17 mouse cellular contexts compared by ENCODE assay signal in genomic region chr7:29981860-29982259, GRCm38 (mm10). TPM values are rescaled to one million over a fixed set of nuclear protein-coding genes. Genes with fewer than 3 reads are reported as not detected.
DNase-seq lines count a peak whose midpoint lies in the region; ATAC-seq and TF ChIP-seq lines count a peak whose summit lies in the region.
"Had no signal": no experiment of that assay in that cellular context is flagged by ENCODE, and none has a peak within 500 bp of the region (broad histone marks: within the 10 kb centered on the region; RNA-seq: fewer than 3 reads in every experiment).

No protein-coding gene starts in this region.

- peaks cover 2% of the 10 kb centered on the region; the same call in 1 of the 2 replicates for H3K79me2 ChIP-seq in heart, adult 2 months (replicated peaks; ENCODE audit: control insufficient read depth, insufficient read depth, low read length)
- peaks cover 37% of the 10 kb centered on the region for H3K79me2 ChIP-seq in myocyte (ENCODE audit: control insufficient read depth, insufficient read depth)

- TF ChIP-seq EP300 in heart, adult 2 months (IDR thresholded peaks at IDR 0.05; ENCODE audit: insufficient read depth, low read depth, low read length) = no peak
- peak; percentile 62 for TF ChIP-seq EP300 in lung, postnatal 0 days (IDR thresholded peaks at IDR 0.05)
- TF ChIP-seq EP300 in liver, postnatal 0 days (IDR thresholded peaks at IDR 0.05; ENCODE audit: low read depth) = no peak

- no peak overlapping the region for H3K4me3 ChIP-seq in heart, adult 2 months
- H3K4me3 ChIP-seq in intestine, postnatal 0 days (ENCODE audit: low read depth, low read length) = no peak overlapping the region
- H3K4me3 ChIP-seq in intestine, embryonic 16.5 days (ENCODE audit: low read length) = no peak overlapping the region
- no peak overlapping the region for H3K4me3 ChIP-seq in lung, postnatal 0 days (ENCODE audit: low read depth, low read length)
- peak overlapping the region; percentile 54 for H3K4me3 ChIP-seq in myocyte
- H3K4me3 ChIP-seq in liver, postnatal 0 days (ENCODE audit: low read depth, low read length) = no peak overlapping the region
- H3K4me3 ChIP-seq: forebrain, embryonic 13.5 days; liver, embryonic 13.5 days; megakaryocyte, embryonic 14.5 days had no signal

- H3K4me1 ChIP-seq in heart, adult 2 months (ENCODE audit: control insufficient read depth, insufficient read depth, low read length) = peaks cover 8% of the 10 kb centered on the region
- peaks cover 7% of the 10 kb centered on the region; the same call in 1 of the 2 replicates for H3K4me1 ChIP-seq in intestine, postnatal 0 days (replicated peaks; ENCODE audit: control insufficient read depth, insufficient read depth, low read length)
- H3K4me1 ChIP-seq in intestine, embryonic 16.5 days (ENCODE audit: control insufficient read depth, insufficient read depth, low read length) = peaks cover 17% of the 10 kb centered on the region
- peaks cover 5% of the 10 kb centered on the region; the same call in 1 of the 2 replicates for H3K4me1 ChIP-seq in lung, postnatal 0 days (ENCODE audit: insufficient read depth, low read depth, low read length)
- peaks cover 8% of the 10 kb centered on the region; the same call in 1 of the 2 replicates for H3K4me1 ChIP-seq in liver, postnatal 0 days (ENCODE audit: insufficient read depth)

- H3K9ac ChIP-seq in heart, adult 2 months (ENCODE audit: low read depth, low read length) = no peak overlapping the region
- H3K9ac ChIP-seq in intestine, postnatal 0 days (ENCODE audit: low read depth, low read length) = no peak overlapping the region
- H3K9ac ChIP-seq in intestine, embryonic 16.5 days (ENCODE audit: low read depth, low read length) = no peak overlapping the region
- H3K9ac ChIP-seq in lung, postnatal 0 days (replicated peaks; ENCODE audit: low read depth) = no peak overlapping the region
- H3K9ac ChIP-seq in liver, postnatal 0 days (replicated peaks) = no peak overlapping the region
- H3K9ac ChIP-seq: forebrain, embryonic 13.5 days; liver, embryonic 13.5 days had no signal

- no peak for DNase-seq in heart, adult 2 months
- DNase-seq in heart, adult 18-20 months = no peak
- peak; percentile 66 for DNase-seq in lung, postnatal 0 days (ENCODE audit: low spot score)
- DNase-seq in lung, postnatal 25 days (ENCODE audit: low spot score) = no peak
- DNase-seq in liver, postnatal 0 days = no peak
- DNase-seq: adrenal gland, adult 8-10 months; cerebellum, adult 11-12 months; kidney, postnatal 14 days; liver, embryonic 13.5 days; right cerebral cortex, postnatal 25 days had no signal

- no peak for TF ChIP-seq POLR2A in heart, adult 2 months (IDR thresholded peaks at IDR 0.05; ENCODE audit: insufficient read depth, low read depth, low read length)
- TF ChIP-seq POLR2A in myocyte (IDR thresholded peaks at IDR 0.05; ENCODE audit: insufficient read length, low read depth) = no peak

- H3ac ChIP-seq in myocyte (ENCODE audit: control insufficient read depth, insufficient read length) = no peak overlapping the region

- no peak for ATAC-seq in intestine, postnatal 0 days
- ATAC-seq in intestine, embryonic 16.5 days = no peak
- no peak for ATAC-seq in lung, postnatal 0 days
- ATAC-seq in liver, postnatal 0 days = no peak
- ATAC-seq: forebrain, embryonic 13.5 days; hindbrain, postnatal 0 days; midbrain, embryonic 16.5 days had no signal

- H3K4me2 ChIP-seq in intestine, postnatal 0 days (replicated peaks; ENCODE audit: low read depth) = 0 out of 2 replicates have a peak overlapping the region, but pooled peaks have one; percentile 21
- H3K4me2 ChIP-seq in intestine, embryonic 16.5 days (ENCODE audit: low read depth, low read length) = no peak overlapping the region
- no peak overlapping the region for H3K4me2 ChIP-seq in lung, postnatal 0 days (replicated peaks; ENCODE audit: low read depth, low read length)
- peak overlapping the region; percentile 82 for H3K4me2 ChIP-seq in myocyte (ENCODE audit: low read depth)
- no peak overlapping the region for H3K4me2 ChIP-seq in liver, postnatal 0 days (ENCODE audit: low read depth, low read length)

- peaks cover 17% of the 10 kb centered on the region for H3K36me3 ChIP-seq in heart, adult 2 months (ENCODE audit: control insufficient read depth, insufficient read depth, low read length)
- no peaks in the 10 kb centered on the region for H3K36me3 ChIP-seq in intestine, postnatal 0 days (ENCODE audit: control insufficient read depth, insufficient read depth)
- no peaks in the 10 kb centered on the region for H3K36me3 ChIP-seq in intestine, embryonic 16.5 days (ENCODE audit: control insufficient read depth, insufficient read depth, low read length)
- H3K36me3 ChIP-seq in lung, postnatal 0 days (ENCODE audit: insufficient read depth, low read length) = no peaks in the 10 kb centered on the region
- H3K36me3 ChIP-seq in myocyte (ENCODE audit: control insufficient read depth, insufficient read depth) = peaks cover 18% of the 10 kb centered on the region
- no peaks in the 10 kb centered on the region; the same call in 1 of the 2 replicates for H3K36me3 ChIP-seq in liver, postnatal 0 days (replicated peaks; ENCODE audit: insufficient read depth, low read length)

- no peaks in the 10 kb centered on the region for H3K9me3 ChIP-seq in intestine, postnatal 0 days (ENCODE audit: control insufficient read depth)
- no peaks in the 10 kb centered on the region for H3K9me3 ChIP-seq in intestine, embryonic 16.5 days (ENCODE audit: control insufficient read depth, low read length)
- H3K9me3 ChIP-seq in lung, postnatal 0 days (ENCODE audit: low read length) = no peaks in the 10 kb centered on the region
- H3K9me3 ChIP-seq in liver, postnatal 0 days (ENCODE audit: low read length) = no peaks in the 10 kb centered on the region
- H3K9me3 ChIP-seq: forebrain, embryonic 13.5 days; liver, embryonic 13.5 days; megakaryocyte, embryonic 14.5 days had no signal

- no peak for TF ChIP-seq CTCF in heart, adult 2 months (IDR thresholded peaks at IDR 0.05)
- TF ChIP-seq CTCF in intestine, postnatal 0 days (IDR thresholded peaks at IDR 0.05; ENCODE audit: low read depth) = no peak
- TF ChIP-seq CTCF in lung, postnatal 0 days (IDR thresholded peaks at IDR 0.05) = no peak
- no peak for TF ChIP-seq CTCF in liver, postnatal 0 days (IDR thresholded peaks at IDR 0.05; ENCODE audit: low read depth)

- intact Hi-C loops in heart, adult 2 months (cut with DNase I) = loop anchor here (2.0 to 5.0 kb wide), 5 partner anchors 27 to 213 kb away; partner anchors contain the start of genes Zfp383, Zfp74, Zfp790 and Zfp84

- no peaks in the 10 kb centered on the region for H3K27me3 ChIP-seq in heart, adult 2 months (ENCODE audit: control insufficient read depth, insufficient read depth, low read length)
- no peaks in the 10 kb centered on the region for H3K27me3 ChIP-seq in intestine, postnatal 0 days (replicated peaks; ENCODE audit: control insufficient read depth, insufficient read depth, low read length)
- no peaks in the 10 kb centered on the region for H3K27me3 ChIP-seq in intestine, embryonic 16.5 days (replicated peaks; ENCODE audit: control insufficient read depth, insufficient read depth, low read length)
- no peaks in the 10 kb centered on the region for H3K27me3 ChIP-seq in lung, postnatal 0 days (replicated peaks; ENCODE audit: insufficient read depth, low read length)
- no peaks in the 10 kb centered on the region for H3K27me3 ChIP-seq in myocyte (ENCODE audit: control insufficient read depth, insufficient read depth, insufficient read length)
- H3K27me3 ChIP-seq in liver, postnatal 0 days (ENCODE audit: insufficient read depth, low read length) = no peaks in the 10 kb centered on the region
- H3K27me3 ChIP-seq: forebrain, embryonic 13.5 days; liver, embryonic 13.5 days; megakaryocyte, embryonic 14.5 days had no signal

- 65% methylated on average over 3 of the region's 3 CpGs for WGBS in heart, adult 2 months
- 51% methylated on average over 3 of the region's 3 CpGs for WGBS in intestine, postnatal 0 days
- WGBS in intestine, embryonic 16.5 days = 60% methylated on average over 3 of the region's 3 CpGs
- WGBS in lung, postnatal 0 days = 58% methylated on average over 3 of the region's 3 CpGs
- 90% methylated on average over 3 of the region's 3 CpGs for WGBS in liver, postnatal 0 days (ENCODE audit: insufficient replicate concordance)

- peak overlapping the region; percentile 81 for H3K27ac ChIP-seq in heart, adult 2 months
- no peak overlapping the region for H3K27ac ChIP-seq in intestine, postnatal 0 days (ENCODE audit: low read depth, low read length)
- no peak overlapping the region; the same call in none of the 2 replicates for H3K27ac ChIP-seq in intestine, embryonic 16.5 days (ENCODE audit: low read length)
- peak overlapping the region; percentile 51; the same call in 1 of the 2 replicates for H3K27ac ChIP-seq in lung, postnatal 0 days (ENCODE audit: low read length)
- H3K27ac ChIP-seq in liver, postnatal 0 days (ENCODE audit: low read depth) = no peak overlapping the region; the same call in 1 of the 2 replicates
- H3K27ac ChIP-seq: forebrain, embryonic 13.5 days; hindbrain, postnatal 0 days; liver, embryonic 13.5 days had no signal

TF ChIP-seq in myocyte, 11 proteins besides CTCF, POLR2A, EP300 and RAD21 (continues in another document):
- no peak for TF ChIP-seq MYOD1 (IDR thresholded peaks at IDR 0.05; ENCODE audit: control insufficient read depth in 1 of 3, insufficient read length in 2 of 3, low read depth in 2 of 3)
- TF ChIP-seq SRF (IDR thresholded peaks at IDR 0.05; ENCODE audit: control insufficient read depth, insufficient read length, low read depth) = no peak
- no peak for TF ChIP-seq REST (IDR thresholded peaks at IDR 0.05; ENCODE audit: insufficient read depth, insufficient read length)

RNA-seq across cellular contexts. Expression of gene Zfp568, which starts 1.9 kb away (rescaled TPM):
- 10 to 100 TPM; 19.6 to 28.1 TPM for total RNA-seq in heart, adult 2 months (2021)
- 5.6 and 12.5 TPM in 2 replicates for polyA plus RNA-seq in heart, adult 2 months (2012; rRNA removed)
- total RNA-seq in heart, adult 18-20 months (2021) = 10 to 100 TPM; 24.0 to 31.6 TPM
- 5.5 and 5.8 TPM in 2 replicates for polyA plus RNA-seq in intestine, postnatal 0 days (2015; fragmentation: Nextera tagmentation; extraction: Ambion mirVana)
- polyA plus RNA-seq in intestine, embryonic 16.5 days (2015; fragmentation: Nextera tagmentation; extraction: Ambion mirVana) = 9.1 and 11.6 TPM in 2 replicates
- polyA plus RNA-seq in lung, postnatal 0 days (2015; fragmentation: Nextera tagmentation; extraction: Ambion mirVana) = 4.1 and 5.8 TPM in 2 replicates
- polyA plus RNA-seq in myocyte (2012; fragmentation: generic; extraction: Trizol) = 27.4 TPM
- polyA plus RNA-seq in liver, postnatal 0 days (2015; fragmentation: Nextera tagmentation; extraction: Ambion mirVana) = 5.5 and 6.4 TPM in 2 replicates

RNA-seq across cellular contexts. Expression of gene Zfp74, which starts 28.0 kb away (rescaled TPM):
- total RNA-seq in heart, adult 2 months (2021) = 1 to 10 TPM; 6.2 to 6.8 TPM
- 2.5 and 5.9 TPM in 2 replicates for polyA plus RNA-seq in heart, adult 2 months (2012; rRNA removed)
- total RNA-seq in heart, adult 18-20 months (2021) = 1 to 10 TPM; 4.3 to 6.8 TPM
- polyA plus RNA-seq in intestine, postnatal 0 days (2015; fragmentation: Nextera tagmentation; extraction: Ambion mirVana) = 2.6 and 2.8 TPM in 2 replicates
- polyA plus RNA-seq in intestine, embryonic 16.5 days (2015; fragmentation: Nextera tagmentation; extraction: Ambion mirVana) = 5.4 and 6.4 TPM in 2 replicates
- polyA plus RNA-seq in lung, postnatal 0 days (2015; fragmentation: Nextera tagmentation; extraction: Ambion mirVana) = 5.1 and 6.7 TPM in 2 replicates
- 1.5 TPM for polyA plus RNA-seq in myocyte (2012; fragmentation: generic; extraction: Trizol)
- 1.1 and 1.8 TPM in 2 replicates for polyA plus RNA-seq in liver, postnatal 0 days (2015; fragmentation: Nextera tagmentation; extraction: Ambion mirVana)

Comparison
In these comparisons a context has a peak if more than half of its experiments do, and no peak if none do; other contexts are left out.
1. H3K4me2 ChIP-seq: peak in intestine, postnatal 0 days (single experiment) and myocyte (single experiment); none in intestine, embryonic 16.5 days (single experiment), lung, postnatal 0 days (single experiment) and liver, postnatal 0 days (single experiment).
2. H3K27ac ChIP-seq: peak in heart, adult 2 months (single experiment) and lung, postnatal 0 days (single experiment); none in intestine, postnatal 0 days (single experiment), intestine, embryonic 16.5 days (single experiment) and liver, postnatal 0 days (single experiment).